Mouse (Mus musculus) adrenal gland, adult 2 months (tissue): Measurements from ENCODE around the gene Prpsap2. TPM values are rescaled to one million over a fixed set of nuclear protein-coding genes. Genes with fewer than 3 reads are reported as not detected.
"Not testable (repeated sequence)": the region's sequence is repeated elsewhere in the genome, so short reads cannot be mapped to it uniquely, and the experiment has no call there.

Experiments
- DNase-seq: peaks from one replicate; pipeline ENCODE4 v3.0.0; 2021
- long read RNA-seq: library from polyadenylated mRNA; stranded (forward); transcript quantifications from one replicate; pipeline ENCODE4 v2.0.0, GENCODE M21; 2021
- polyA plus RNA-seq: library from polyadenylated mRNA; depleted of rRNA; stranded (reverse); fragments of >200 nt; gene quantifications from 2 replicates; pipeline ENCODE4 v1.2.3, GENCODE M21; 2012; rRNA removed
- total RNA-seq, 2 experiments: library from RNA; stranded (reverse); gene quantifications; 2 replicates each; pipeline ENCODE4 v1.2.3; 2021

The Prpsap2 gene
- 10 to 100 TPM; 29.3 to 35.4 TPM for total RNA-seq
- polyA plus RNA-seq: 6.6 and 7.6 TPM in 2 replicates
- long read RNA-seq, transcript Prpsap2-201 (12 exons, 1,837 nt): major isoform, 7 of 12 reads
- long read RNA-seq, partial matches to known transcripts: 0 of 12 reads
- long read RNA-seq, other reads (novel, unspliced or antisense): 2 of 12 reads

- peak; percentile 99 for DNase-seq
These were observed at the start of gene Prpsap2 for GRCm38 (mm10) chr11:61761584-61762407. Gene Prpsap2, minus strand, starts transcription at chr11:61762088.

- DNase-seq: no peak
These were observed 47.9 kb upstream of the Prpsap2 start for GRCm38 (mm10) chr11:61809793-61810192.

GRCm38 (mm10) chr11:61808551-61809117 lies 46.7 kb upstream of the Prpsap2 start:
- DNase-seq: no peak

GRCm38 (mm10) chr11:61793441-61793840 lies 31.6 kb upstream of the Prpsap2 start:
- DNase-seq: no peak

- DNase-seq: no peak
These were observed 26.7 kb upstream of the Prpsap2 start for GRCm38 (mm10) chr11:61788550-61788949.

GRCm38 (mm10) chr11:61782526-61782925 lies 20.6 kb upstream of the Prpsap2 start:
- not testable (repeated sequence) for DNase-seq

GRCm38 (mm10) chr11:61774551-61775149 lies 12.8 kb upstream of the Prpsap2 start:
- no peak for DNase-seq

GRCm38 (mm10) chr11:61760518-61760917 lies 1.4 kb downstream of the Prpsap2 start:
- no peak for DNase-seq

GRCm38 (mm10) chr11:61757151-61757550 lies 4.7 kb downstream of the Prpsap2 start:
- no peak for DNase-seq

- no peak for DNase-seq
These were observed 10.3 kb downstream of the Prpsap2 start for GRCm38 (mm10) chr11:61751612-61752011.

GRCm38 (mm10) chr11:61747161-61747560 lies 14.7 kb downstream of the Prpsap2 start:
- DNase-seq: no peak

GRCm38 (mm10) chr11:61745781-61746180 lies 16.1 kb downstream of the Prpsap2 start:
- no peak for DNase-seq

GRCm38 (mm10) chr11:61744460-61744859 lies 17.4 kb downstream of the Prpsap2 start:
- no peak for DNase-seq

GRCm38 (mm10) chr11:61743768-61744167 lies 18.1 kb downstream of the Prpsap2 start:
- no peak for DNase-seq

GRCm38 (mm10) chr11:61740500-61740899 lies 21.4 kb downstream of the Prpsap2 start:
- DNase-seq: no peak

- no peak for DNase-seq
These were observed 24.6 kb downstream of the Prpsap2 start for GRCm38 (mm10) chr11:61737290-61737689.

- DNase-seq: no peak
These were observed 29.2 kb downstream of the Prpsap2 start for GRCm38 (mm10) chr11:61732672-61733071.

GRCm38 (mm10) chr11:61728037-61728436 lies 33.9 kb downstream of the Prpsap2 start:
- DNase-seq: peak; percentile 27

GRCm38 (mm10) chr11:61722077-61722476 lies 39.8 kb downstream of the Prpsap2 start:
- no peak for DNase-seq

GRCm38 (mm10) chr11:61720636-61721035 lies 41.3 kb downstream of the Prpsap2 start, which contains the start of gene Slc5a10:
Gene Slc5a10, minus strand, starts transcription at chr11:61720826.
- no peak for DNase-seq

- DNase-seq: no peak
These were observed 42.1 kb downstream of the Prpsap2 start for GRCm38 (mm10) chr11:61719826-61720225.

GRCm38 (mm10) chr11:61719387-61719786 lies 42.5 kb downstream of the Prpsap2 start:
- DNase-seq: no peak

GRCm38 (mm10) chr11:61717990-61718389 lies 43.9 kb downstream of the Prpsap2 start:
- no peak for DNase-seq
